Mouse (Mus musculus) olfactory bulb, adult 2 months (tissue): Measurements from ENCODE around the gene Prelp.

Experiments used
- CTCF ChIP-seq: fragments of 200-500 bp; IDR thresholded peaks from 2 replicates; pipeline ENCODE4 v1.5.1; 2012; ENCODE audit warnings: low read depth, mild to moderate bottlenecking, low read length, moderate library complexity; ENCODE audit not compliant: insufficient read depth
- POLR2A ChIP-seq: fragments of 200-500 bp; IDR thresholded peaks from 2 replicates; pipeline ENCODE4 v1.6.1; 2012; ENCODE audit warnings: mild to moderate bottlenecking, low read depth, low read length, moderate library complexity; ENCODE audit not compliant: insufficient read depth

DNA sequence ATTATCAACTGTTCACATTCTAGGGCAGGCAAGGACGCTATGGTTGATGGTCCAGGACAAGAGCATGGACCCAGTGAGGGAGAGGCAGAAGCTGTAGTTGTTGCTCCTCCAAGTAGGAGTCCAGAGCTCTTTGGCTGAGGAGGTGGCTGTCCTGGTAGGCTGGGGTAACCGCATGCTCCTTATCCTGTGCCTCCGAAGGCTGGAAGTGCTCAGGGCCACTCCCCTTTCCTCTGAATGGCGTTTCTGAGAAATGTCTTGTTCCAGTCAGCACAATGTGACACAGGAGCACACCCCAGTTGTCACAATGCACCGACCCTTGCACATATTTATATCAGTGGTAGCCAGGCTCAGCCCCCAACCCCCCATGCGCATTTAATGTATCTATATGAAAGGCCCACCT, 30.4 kb upstream of the Prelp start:
- TF ChIP-seq POLR2A: no peak
- TF ChIP-seq CTCF: no peak
